Mouse (Mus musculus): ENCODE results near the gene Eml1.
A peak's percentile ranks its signal among the peaks of the same experiment; 100 is the strongest.

Eml1 gene

GRCm38 (mm10) chr12:108422495-108422857 lies 51.7 kb downstream of the Eml1 start:
- peak; percentile 76 for DNase-seq (ENCODE audit: low spot score)

GRCm38 (mm10) chr12:108422858-108423631 lies 52.3 kb downstream of the Eml1 start:
- peak; percentile 94 for DNase-seq (ENCODE audit: low spot score)

- DNase-seq (ENCODE audit: low spot score) = no peak
These were observed 60.2 kb downstream of the Eml1 start for GRCm38 (mm10) chr12:108430964-108431363.

GRCm38 (mm10) chr12:108431714-108432113 lies 61.0 kb downstream of the Eml1 start:
- DNase-seq (ENCODE audit: low spot score) = no peak

- DNase-seq (ENCODE audit: low spot score) = no peak
These were observed 61.8 kb downstream of the Eml1 start for GRCm38 (mm10) chr12:108432578-108432977.

GRCm38 (mm10) chr12:108433030-108433429 lies 62.3 kb downstream of the Eml1 start:
- DNase-seq (ENCODE audit: low spot score) = no peak

GRCm38 (mm10) chr12:108433498-108433897 lies 62.7 kb downstream of the Eml1 start:
- peak; percentile 73 for DNase-seq (ENCODE audit: low spot score)

GRCm38 (mm10) chr12:108435444-108436015 lies 64.8 kb downstream of the Eml1 start:
- no peak for DNase-seq (ENCODE audit: low spot score)

- DNase-seq (ENCODE audit: low spot score) = no peak
These were observed 65.5 kb downstream of the Eml1 start for GRCm38 (mm10) chr12:108436029-108436923.

GRCm38 (mm10) chr12:108437446-108437845 lies 66.7 kb downstream of the Eml1 start:
- DNase-seq (ENCODE audit: low spot score) = no peak

GRCm38 (mm10) chr12:108443271-108443670 lies 72.5 kb downstream of the Eml1 start:
- DNase-seq (ENCODE audit: low spot score) = no peak

GRCm38 (mm10) chr12:108443708-108444107 lies 73.0 kb downstream of the Eml1 start:
- no peak for DNase-seq (ENCODE audit: low spot score)

GRCm38 (mm10) chr12:108444166-108445115 lies 73.7 kb downstream of the Eml1 start:
- no peak for DNase-seq (ENCODE audit: low spot score)

- DNase-seq (ENCODE audit: low spot score) = no peak
These were observed 76.0 kb downstream of the Eml1 start for GRCm38 (mm10) chr12:108446721-108447120.

- DNase-seq (ENCODE audit: low spot score) = no peak
These were observed 77.6 kb downstream of the Eml1 start for GRCm38 (mm10) chr12:108448396-108448795.

- DNase-seq (ENCODE audit: low spot score) = no peak
These were observed 79.2 kb downstream of the Eml1 start for GRCm38 (mm10) chr12:108449935-108450334.

- no peak for DNase-seq (ENCODE audit: low spot score)
These were observed 79.8 kb downstream of the Eml1 start for GRCm38 (mm10) chr12:108450546-108450945.

- no peak for DNase-seq (ENCODE audit: low spot score)
These were observed 81.6 kb downstream of the Eml1 start for GRCm38 (mm10) chr12:108452151-108452874.

GRCm38 (mm10) chr12:108453561-108454044 lies 82.8 kb downstream of the Eml1 start:
- no peak for DNase-seq (ENCODE audit: low spot score)

GRCm38 (mm10) chr12:108455004-108455403 lies 84.2 kb downstream of the Eml1 start:
- no peak for DNase-seq (ENCODE audit: low spot score)

- DNase-seq (ENCODE audit: low spot score) = no peak
These were observed 102.1 kb downstream of the Eml1 start for GRCm38 (mm10) chr12:108472898-108473297.

Measured in testis, postnatal 10 days (tissue).